Mouse (Mus musculus): ENCODE measurements around the gene Maml3. TPM values are rescaled to one million over a fixed set of nuclear protein-coding genes. Genes with fewer than 3 reads are reported as not detected.

The Maml3 gene
- polyA plus RNA-seq (2015; fragmentation: Nextera tagmentation; extraction: Ambion mirVana): 2.3 and 3.1 TPM in 2 replicates

DNA sequence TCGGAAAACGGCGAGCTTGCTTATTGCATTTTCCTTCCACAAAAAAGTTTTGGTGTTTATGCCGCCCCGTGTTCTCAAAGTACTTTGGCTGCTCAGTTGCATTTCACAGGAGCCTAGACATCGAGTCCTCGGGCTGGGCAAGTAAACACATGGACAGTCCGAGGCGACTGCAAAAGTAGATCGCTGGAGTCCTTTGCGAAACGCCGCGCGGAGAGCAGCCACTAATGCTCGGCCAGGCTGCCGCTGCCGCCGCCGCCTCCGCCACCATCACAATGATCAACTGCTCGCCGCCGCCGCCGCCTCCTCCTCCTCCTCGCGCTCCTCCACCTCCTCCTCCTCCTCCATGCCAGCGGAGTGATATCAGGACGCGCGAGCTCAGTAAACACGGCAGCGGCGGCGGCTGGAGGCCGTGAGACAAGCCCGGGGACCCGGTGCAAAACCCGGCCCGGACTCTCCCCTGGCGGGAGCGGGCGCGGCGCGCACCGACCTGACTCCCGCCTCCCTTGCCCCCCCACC lies at the start of gene Maml3:
Gene Maml3, minus strand, starts transcription at position 441 of the 516 bp plus-strand sequence.

GRCm38 (mm10) chr3:51660060-51660459 lies 444.8 kb downstream of the Maml3 start, which contains the start of gene Mgst2:
Mgst2 (plus strand) TSS chr3:51660360.

Other genes with a start within 250 kb of the Maml3 start
- gene Foxo1, start 163.3 kb upstream of the Maml3 start, polyA plus RNA-seq (2015; fragmentation: Nextera tagmentation; extraction: Ambion mirVana): 3.0 and 4.2 TPM in 2 replicates